Mouse (Mus musculus): Measurements from ENCODE around the gene Trp73. TPM values are rescaled to one million over a fixed set of nuclear protein-coding genes. Genes with fewer than 3 reads are reported as not detected.
A peak's percentile ranks its signal among the peaks of the same experiment; 100 is the strongest.

The Trp73 gene
- 0.26 and 0.36 TPM in 2 replicates for polyA plus RNA-seq (2015; fragmentation: Nextera tagmentation; extraction: Ambion mirVana)

GRCm38 (mm10) chr4:154140182-154140212 is at the start of gene Trp73:
Gene Trp73 (minus strand): TSS chr4:154140208.
- Histone ChIP-seq H3K4me3 (peak within 1 kb of the TSS; percentile 88), H3K9ac (peak within 1 kb of the TSS; percentile 50), H3K4me1 (replicated peaks) (peaks cover 33% of the 10 kb centered on the region), H3K4me2 (peak within 1 kb of the TSS; percentile 82), H3K27me3 (peaks cover 68% of the 10 kb centered on the region), H3K9me3 (replicated peaks) (no peaks in the 10 kb centered on the region), H3K36me3 (no peaks in the 10 kb centered on the region), H3K27ac (no peak within 1 kb of the TSS)
- WGBS, result 0% methylated on average over 4 of the region's 4 CpGs
- no peak for ATAC-seq (replicated peaks; ENCODE audit: insufficient number of reproducible peaks, insufficient read depth, low FRiP score, low read depth)

DNA sequence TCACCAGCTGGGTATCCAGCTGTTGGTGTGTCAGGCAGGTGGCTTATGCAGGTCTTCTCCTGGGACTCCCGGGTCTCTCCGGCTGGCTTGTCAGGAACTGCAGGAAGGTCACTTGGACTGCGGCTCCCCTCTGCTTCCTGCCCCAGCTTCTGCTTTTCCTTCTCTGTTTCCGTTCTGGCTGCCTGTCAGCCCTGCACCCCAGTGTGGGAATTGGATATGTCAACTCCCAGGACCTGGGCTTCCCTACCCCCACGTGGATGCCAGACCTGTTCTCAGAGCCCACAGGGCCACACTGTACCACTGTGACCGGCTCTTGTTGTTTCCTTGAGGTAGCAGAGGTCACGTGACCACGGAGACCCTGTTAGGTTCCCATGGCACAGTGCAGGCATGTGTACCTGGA is 48.9 kb upstream of the Trp73 start:
- Histone ChIP-seq H3K4me2 (no peak overlapping the region), H3K27ac (no peak overlapping the region), H3K9ac (no peak overlapping the region), H3K27me3 (no peaks in the 10 kb centered on the region), H3K4me3 (no peak overlapping the region), H3K4me1 (replicated peaks) (peaks cover 5% of the 10 kb centered on the region; the same call in 1 of the 2 replicates), H3K9me3 (replicated peaks) (no peaks in the 10 kb centered on the region), H3K36me3 (no peaks in the 10 kb centered on the region)
- ATAC-seq (replicated peaks; ENCODE audit: insufficient number of reproducible peaks, insufficient read depth, low FRiP score, low read depth), result no peak
- 56% methylated on average over 8 of the region's 8 CpGs for WGBS

GRCm38 (mm10) chr4:154186002-154186537 is 46.1 kb upstream of the Trp73 start:
- H3K4me1 ChIP-seq (replicated peaks), result peaks cover 13% of the 10 kb centered on the region

DNA sequence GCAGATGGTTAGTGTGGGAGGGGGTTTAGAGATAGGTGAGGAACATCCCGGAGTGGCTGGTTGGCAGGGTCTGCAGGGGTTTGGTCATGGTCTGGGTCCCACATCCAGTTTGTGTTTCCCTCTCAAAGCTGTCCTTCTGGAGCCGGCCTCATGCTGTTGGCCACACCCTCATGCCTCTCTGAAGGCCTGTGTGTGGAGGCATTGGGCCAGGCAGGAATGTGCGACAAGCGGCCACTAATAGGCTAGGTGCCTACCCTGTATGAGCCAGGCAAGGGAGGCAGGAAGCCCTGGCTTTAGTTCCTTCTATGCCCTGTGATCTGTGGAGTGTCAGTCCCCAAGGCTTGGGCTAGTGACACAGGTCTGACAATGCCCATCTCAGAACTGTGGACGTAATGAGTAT is 45.0 kb upstream of the Trp73 start:
- 56% methylated on average over 5 of the region's 5 CpGs for WGBS
- Histone ChIP-seq H3K4me3 (no peak overlapping the region), H3K9ac (no peak overlapping the region), H3K27ac (no peak overlapping the region), H3K4me2 (no peak overlapping the region), H3K27me3 (no peaks in the 10 kb centered on the region), H3K9me3 (replicated peaks) (no peaks in the 10 kb centered on the region), H3K36me3 (no peaks in the 10 kb centered on the region), H3K4me1 (replicated peaks) (peaks cover 16% of the 10 kb centered on the region)
- no peak for ATAC-seq (replicated peaks; ENCODE audit: insufficient number of reproducible peaks, insufficient read depth, low FRiP score, low read depth)

More at GRCm38 (mm10) chr4:154186002-154186537, 46.1 kb upstream of the Trp73 start:
- no peak overlapping the region for H3K4me3 ChIP-seq
- peak overlapping the region; percentile 18; the same call in 1 of the 2 replicates for H3K27ac ChIP-seq
- no peak overlapping the region for H3K9ac ChIP-seq
- no peaks in the 10 kb centered on the region for H3K27me3 ChIP-seq
- 58% methylated on average over 11 of the region's 11 CpGs for WGBS
- no peaks in the 10 kb centered on the region for H3K9me3 ChIP-seq (replicated peaks)
- no peaks in the 10 kb centered on the region for H3K36me3 ChIP-seq
- H3K4me2 ChIP-seq, result no peak overlapping the region
- ATAC-seq (replicated peaks; ENCODE audit: insufficient number of reproducible peaks, insufficient read depth, low FRiP score, low read depth), result peak; percentile 11; the same call in 1 of the 2 replicates

GRCm38 (mm10) chr4:154183566-154183965 is 43.6 kb upstream of the Trp73 start:
- 44% methylated on average over 5 of the region's 5 CpGs for WGBS
- Histone ChIP-seq H3K4me1 (replicated peaks) (peaks cover 13% of the 10 kb centered on the region), H3K27ac (no peak overlapping the region), H3K9ac (no peak overlapping the region), H3K9me3 (replicated peaks) (no peaks in the 10 kb centered on the region), H3K27me3 (no peaks in the 10 kb centered on the region), H3K4me3 (no peak overlapping the region), H3K36me3 (no peaks in the 10 kb centered on the region), H3K4me2 (no peak overlapping the region)
- ATAC-seq (replicated peaks; ENCODE audit: insufficient number of reproducible peaks, insufficient read depth, low FRiP score, low read depth), result no peak

GRCm38 (mm10) chr4:154181001-154181400 is 41.0 kb upstream of the Trp73 start:
- H3K27ac ChIP-seq, result no peak overlapping the region
- ATAC-seq (replicated peaks; ENCODE audit: insufficient number of reproducible peaks, insufficient read depth, low FRiP score, low read depth), result no peak

GRCm38 (mm10) chr4:154177257-154177656 is 37.2 kb upstream of the Trp73 start:
- no peaks in the 10 kb centered on the region for H3K9me3 ChIP-seq (replicated peaks)
- WGBS, result 51% methylated on average over 8 of the region's 8 CpGs
- ATAC-seq (replicated peaks; ENCODE audit: insufficient number of reproducible peaks, insufficient read depth, low FRiP score, low read depth), result 0 out of 2 replicates have a peak, but pooled peaks have one; percentile 19

More at GRCm38 (mm10) chr4:154181001-154181400, 41.0 kb upstream of the Trp73 start:
- no peak overlapping the region for H3K4me3 ChIP-seq
- H3K4me1 ChIP-seq (replicated peaks), result peaks cover 13% of the 10 kb centered on the region
- no peaks in the 10 kb centered on the region for H3K36me3 ChIP-seq
- H3K9ac ChIP-seq, result no peak overlapping the region
- no peaks in the 10 kb centered on the region for H3K27me3 ChIP-seq
- no peak overlapping the region for H3K4me2 ChIP-seq
- H3K9me3 ChIP-seq (replicated peaks), result no peaks in the 10 kb centered on the region
- WGBS, result 56% methylated on average over 7 of the region's 7 CpGs

GRCm38 (mm10) chr4:154171931-154172604 is 32.1 kb upstream of the Trp73 start:
- Histone ChIP-seq H3K4me2 (peak overlapping the region; percentile 93), H3K27ac (no peak overlapping the region), H3K4me1 (replicated peaks) (peaks cover 34% of the 10 kb centered on the region), H3K27me3 (peaks cover 66% of the 10 kb centered on the region), H3K4me3 (peak overlapping the region; percentile 61), H3K9ac (peak overlapping the region; percentile 23; the same call in 1 of the 2 replicates), H3K36me3 (no peaks in the 10 kb centered on the region), H3K9me3 (replicated peaks) (no peaks in the 10 kb centered on the region)
- no peak for ATAC-seq (replicated peaks; ENCODE audit: insufficient number of reproducible peaks, insufficient read depth, low FRiP score, low read depth)
- 36% methylated on average over 13 of the region's 13 CpGs for WGBS

More at GRCm38 (mm10) chr4:154177257-154177656, 37.2 kb upstream of the Trp73 start:
- Histone ChIP-seq H3K4me2 (no peak overlapping the region), H3K4me3 (no peak overlapping the region), H3K27ac (no peak overlapping the region), H3K4me1 (replicated peaks) (peaks cover 12% of the 10 kb centered on the region), H3K27me3 (peaks cover 27% of the 10 kb centered on the region), H3K36me3 (no peaks in the 10 kb centered on the region), H3K9ac (no peak overlapping the region)

DNA sequence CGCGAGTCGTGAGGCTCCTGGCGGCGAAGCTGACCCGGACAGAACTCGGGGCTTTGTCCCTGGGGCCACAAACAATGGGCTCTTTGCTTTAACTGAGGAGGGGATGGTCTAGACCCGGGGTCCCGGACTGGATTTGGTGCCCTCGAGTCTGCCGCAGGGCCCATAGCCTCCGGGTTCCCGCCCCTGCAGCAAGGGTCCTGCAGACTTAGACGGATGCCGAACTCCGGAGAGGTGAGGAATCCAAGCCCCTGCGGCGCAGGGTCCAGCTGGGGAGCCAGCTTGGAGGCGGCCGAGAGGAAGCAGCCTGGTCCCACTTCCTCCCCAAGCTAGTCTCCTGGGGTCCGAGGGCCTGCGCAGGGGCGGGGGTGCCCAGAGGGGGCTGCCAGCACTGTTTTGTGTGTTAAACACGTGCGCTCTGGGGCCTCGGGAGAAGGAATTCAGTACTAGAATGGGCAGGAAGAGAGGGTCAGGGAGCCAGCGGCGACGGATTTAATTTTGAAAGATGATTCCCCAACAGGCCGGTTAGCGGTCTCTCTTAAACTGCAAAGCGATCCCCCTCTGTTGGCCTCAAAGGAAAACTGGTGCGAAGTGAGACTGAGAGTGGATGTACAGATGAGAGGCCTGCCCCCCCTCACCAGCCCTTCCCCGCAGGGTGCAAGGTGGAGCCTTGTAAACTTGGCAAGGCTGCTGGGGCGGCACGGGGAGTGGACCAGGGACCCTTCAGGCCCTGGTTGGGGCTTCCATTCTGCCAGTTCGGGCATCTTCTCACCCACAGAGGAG is 31.3 kb upstream of the Trp73 start:
- Histone ChIP-seq H3K4me2 (peak overlapping the region; percentile 93), H3K4me3 (peak overlapping the region; percentile 61), H3K4me1 (replicated peaks) (peaks cover 34% of the 10 kb centered on the region), H3K27ac (0 out of 2 replicates have a peak overlapping the region, but pooled peaks have one; percentile 28), H3K9ac (peak overlapping the region; percentile 48), H3K36me3 (no peaks in the 10 kb centered on the region), H3K27me3 (peaks cover 66% of the 10 kb centered on the region), H3K9me3 (replicated peaks) (no peaks in the 10 kb centered on the region)
- no peak for ATAC-seq (replicated peaks; ENCODE audit: insufficient number of reproducible peaks, insufficient read depth, low FRiP score, low read depth)
- 2% methylated on average over 37 of the region's 37 CpGs for WGBS

DNA sequence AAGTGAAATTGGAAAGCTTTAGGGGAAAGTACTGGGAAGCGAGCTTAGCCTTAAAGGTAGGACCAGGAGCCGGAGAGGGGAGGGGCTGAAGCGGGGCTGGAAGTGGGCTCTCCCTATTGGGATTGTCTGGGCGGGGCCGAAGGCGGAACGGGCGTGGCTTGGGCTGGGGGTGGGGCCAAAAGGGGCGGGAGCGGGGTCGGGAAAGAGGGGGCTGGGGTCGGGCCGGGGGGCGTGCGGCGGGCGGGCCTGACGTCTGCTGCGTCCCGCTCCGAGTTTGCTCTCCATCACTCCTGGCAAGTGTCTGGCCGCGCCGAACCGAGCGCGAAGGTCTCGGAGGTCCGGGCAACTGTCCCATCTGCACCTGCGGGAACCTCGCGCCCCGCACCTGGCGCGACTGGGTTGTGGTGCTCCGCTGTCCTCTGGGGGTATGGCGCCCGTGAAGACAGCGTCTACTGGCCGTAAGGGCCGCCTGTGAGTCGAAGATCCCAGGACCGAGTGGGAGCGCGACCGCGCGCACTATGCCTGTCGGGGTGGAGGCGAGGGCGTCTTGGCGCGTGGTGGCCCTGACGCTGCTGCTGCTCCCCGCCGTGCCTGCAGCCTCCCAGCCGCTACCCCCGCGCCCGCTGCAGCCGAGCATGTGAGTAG is 30.6 kb upstream of the Trp73 start, which contains the start of gene Megf6:
Gene Megf6, plus strand, starts transcription at position 225 of the 645 bp plus-strand sequence.
- H3K27me3 ChIP-seq, result peaks cover 66% of the 10 kb centered on the region
- H3K4me2 ChIP-seq, result peak within 1 kb of the TSS; percentile 93
- under 1% methylated on average over 57 of the region's 61 CpGs for WGBS
- peaks cover 34% of the 10 kb centered on the region for H3K4me1 ChIP-seq (replicated peaks)
- peak within 1 kb of the TSS; percentile 61 for H3K4me3 ChIP-seq
- peak; percentile 78 for ATAC-seq (replicated peaks; ENCODE audit: insufficient number of reproducible peaks, insufficient read depth, low FRiP score, low read depth)
- H3K27ac ChIP-seq, result 0 out of 2 replicates have a peak within 1 kb of the TSS, but pooled peaks have one; percentile 28
- H3K9me3 ChIP-seq (replicated peaks), result no peaks in the 10 kb centered on the region
- peak within 1 kb of the TSS; percentile 48 for H3K9ac ChIP-seq
- no peaks in the 10 kb centered on the region for H3K36me3 ChIP-seq

GRCm38 (mm10) chr4:154170021-154170420 is 30.0 kb upstream of the Trp73 start:
- ATAC-seq (replicated peaks; ENCODE audit: insufficient number of reproducible peaks, insufficient read depth, low FRiP score, low read depth), result 0 out of 2 replicates have a peak, but pooled peaks have one; percentile 6

More at GRCm38 (mm10) chr4:154170021-154170420, 30.0 kb upstream of the Trp73 start:
- no peaks in the 10 kb centered on the region for H3K9me3 ChIP-seq (replicated peaks)
- WGBS, result 1% methylated on average over 15 of the region's 15 CpGs
- no peaks in the 10 kb centered on the region for H3K36me3 ChIP-seq
- H3K9ac ChIP-seq, result peak overlapping the region; percentile 43
- peak overlapping the region; percentile 93 for H3K4me2 ChIP-seq
- peaks cover 30% of the 10 kb centered on the region for H3K4me1 ChIP-seq (replicated peaks)
- peaks cover 64% of the 10 kb centered on the region for H3K27me3 ChIP-seq
- H3K4me3 ChIP-seq, result peak overlapping the region; percentile 61
- H3K27ac ChIP-seq, result no peak overlapping the region

All from heart, embryonic 15.5 days (tissue).